Mouse (Mus musculus) hindbrain, embryonic 15.5 days (tissue): ENCODE results near the gene Capn7. TPM values are rescaled to one million over a fixed set of nuclear protein-coding genes. Genes with fewer than 3 reads are reported as not detected.

ENCODE experiments used
- ATAC-seq: fragments of 200-750 bp; cut with Nextera tagmentation; 2 replicates; pipeline ENCODE4 v1.8.0; 2017; ENCODE audit warnings: low read depth, moderate number of reproducible peaks, moderate TSS enrichment; ENCODE audit not compliant: low FRiP score
- H3K27ac ChIP-seq: fragments of 300-500 bp; sonication (generic); replicated peaks from 2 replicates; pipeline ENCODE4 v1.5.1; 2015; ENCODE audit warnings: mild to moderate bottlenecking, inconsistent platforms
- H3K27me3 ChIP-seq: fragments of 300-500 bp; sonication (generic); 2 replicates; pipeline ENCODE4 v1.6.1; 2015; ENCODE audit warnings: control low read depth, inconsistent platforms
- H3K36me3 ChIP-seq: fragments of 300-500 bp; sonication (generic); 2 replicates; pipeline ENCODE4 v1.6.1; 2015; ENCODE audit warnings: control low read depth, inconsistent platforms
- H3K4me1 ChIP-seq: fragments of 300-500 bp; sonication (generic); replicated peaks from 2 replicates; pipeline ENCODE4 v1.6.1; 2015; ENCODE audit warnings: control low read depth, inconsistent platforms
- H3K4me2 ChIP-seq: fragments of 300-500 bp; sonication (generic); 2 replicates; pipeline ENCODE4 v1.6.1; 2015; ENCODE audit warnings: moderate library complexity, mild to moderate bottlenecking, inconsistent platforms
- H3K4me3 ChIP-seq: fragments of 300-500 bp; sonication (generic); 2 replicates; pipeline ENCODE4 v1.5.1; 2015; ENCODE audit warnings: mild to moderate bottlenecking, inconsistent platforms
- H3K9ac ChIP-seq: fragments of 300-500 bp; sonication (generic); 2 replicates; pipeline ENCODE4 v1.6.1; 2015; ENCODE audit warnings: inconsistent platforms
- H3K9me3 ChIP-seq: fragments of 300-500 bp; sonication (generic); 2 replicates; pipeline ENCODE4 v1.6.1; 2016; ENCODE audit warnings: control low read depth, inconsistent platforms
- WGBS: fragments of 180-500 bp; shearing (Covaris S2); methylation state at CpG from one replicate; pipeline ENCODE4 v1.1.7; 2015; 5-methylcytosine and 5-hydroxymethylcytosine counted together
- polyA plus RNA-seq: library from polyadenylated mRNA; unstranded; fragments of >200 nt; fragmentation: Nextera tagmentation; extraction: Ambion mirVana; gene quantifications from 2 replicates; pipeline ENCODE4 v1.2.1, GENCODE M21; 2015

Gene Capn7
- polyA plus RNA-seq, 1 experiment from 2014 or later, result 83.1 TPM

DNA sequence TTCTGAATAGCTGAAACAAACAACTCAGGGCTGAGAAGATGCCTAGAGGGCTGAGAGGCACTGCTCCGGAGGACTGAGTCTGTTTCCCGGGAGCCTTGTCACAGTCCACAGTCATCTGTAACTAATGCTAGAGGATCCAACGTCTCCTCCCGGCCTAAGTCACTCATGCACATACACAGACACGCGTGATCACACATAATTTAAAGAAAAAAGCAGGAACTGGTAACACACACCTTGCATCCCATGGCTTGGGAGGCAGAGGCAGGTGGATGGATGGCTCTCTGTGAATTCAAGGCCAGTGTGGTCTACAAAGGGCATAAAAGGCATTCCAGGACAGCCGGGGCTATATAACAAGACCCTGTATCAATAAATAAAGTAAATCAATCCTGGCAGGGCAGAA lies 84.5 kb downstream of the Capn7 start:
- no peak overlapping the region for H3K4me3 ChIP-seq
- peaks cover 12% of the 10 kb centered on the region; the same call in 1 of the 2 replicates for H3K36me3 ChIP-seq
- ATAC-seq, result no peak
- 35% methylated on average over 7 of the region's 7 CpGs for WGBS
- no peak overlapping the region for H3K27ac ChIP-seq
- no peak overlapping the region for H3K4me2 ChIP-seq
- H3K4me1 ChIP-seq, result peaks cover 27% of the 10 kb centered on the region
- no peak overlapping the region for H3K9ac ChIP-seq
- H3K27me3 ChIP-seq, result no peaks in the 10 kb centered on the region
- no peaks in the 10 kb centered on the region for H3K9me3 ChIP-seq

Other genes starting within 250 kb of the Capn7 start
- gene Smim4, start 207.7 kb upstream of the Capn7 start, polyA plus RNA-seq, result 59.3 and 61.1 TPM in 2 replicates
- 269 and 270 TPM in 2 replicates for gene Nt5dc2, start 205.6 kb upstream of the Capn7 start, polyA plus RNA-seq
- gene Stab1, start 168.0 kb upstream of the Capn7 start, polyA plus RNA-seq, result 20.9 and 22.4 TPM in 2 replicates
- 3.5 and 4.0 TPM in 2 replicates for gene Tnnc1, start 128.3 kb upstream of the Capn7 start, polyA plus RNA-seq
- 365 and 382 TPM in 2 replicates for gene Nisch, start 119.7 kb upstream of the Capn7 start, polyA plus RNA-seq
- gene Sema3g, start 118.8 kb upstream of the Capn7 start, polyA plus RNA-seq, result 0.60 and 0.80 TPM in 2 replicates
- 8.9 and 9.4 TPM in 2 replicates for gene Phf7, start 85.3 kb upstream of the Capn7 start, polyA plus RNA-seq
- gene Bap1, start 85.2 kb upstream of the Capn7 start, polyA plus RNA-seq, result 101 and 113 TPM in 2 replicates
- 4.4 and 4.6 TPM in 2 replicates for gene Dnah1, start 12.7 kb upstream of the Capn7 start, polyA plus RNA-seq
- 131 and 144 TPM in 2 replicates for gene Sh3bp5, start 99.4 kb downstream of the Capn7 start, polyA plus RNA-seq
- 8.1 and 9.8 TPM in 2 replicates for gene Eaf1, start 157.8 kb downstream of the Capn7 start, polyA plus RNA-seq
- 37.9 and 43.9 TPM in 2 replicates for gene Mettl6, start 158.4 kb downstream of the Capn7 start, polyA plus RNA-seq